Mouse (Mus musculus): ENCODE measurements around the gene Cxcr3. TPM values are rescaled to one million over a fixed set of nuclear protein-coding genes. Genes with fewer than 3 reads are reported as not detected.

Cxcr3 gene
- 0.39 to 0.78 TPM (median 0.74 TPM) in 3 of 4 replicates, not detected in the other for total RNA-seq (2023; ENCODE audit: inconsistent age)

DNA sequence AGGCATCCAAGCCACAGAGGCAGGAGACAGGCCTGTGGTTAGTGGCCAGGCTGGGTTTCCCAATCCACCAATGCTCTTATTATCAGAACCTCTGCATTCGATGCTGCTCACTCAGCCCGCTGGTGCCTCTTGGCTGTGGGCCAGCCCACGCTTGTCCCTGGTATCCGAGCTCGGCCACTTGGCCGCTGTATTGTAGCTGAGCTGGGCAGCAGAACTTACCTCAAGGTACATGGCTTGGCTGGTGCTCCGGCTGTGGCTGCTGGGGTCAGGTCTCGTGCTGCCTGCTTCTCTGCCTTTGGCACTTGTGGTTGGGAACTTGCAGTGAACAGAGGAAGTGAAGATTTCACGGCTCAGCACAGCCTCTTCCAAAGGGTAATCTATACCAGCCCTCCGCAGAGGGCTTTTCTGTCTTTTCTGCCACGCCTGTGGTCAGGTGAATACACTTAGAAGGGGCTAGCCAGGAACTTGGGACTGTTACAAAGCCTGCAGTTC is at the start of gene Cxcr3:
Gene Cxcr3 (minus strand): TSS at position 442 of the 492 bp plus-strand sequence.

Other genes with a start within 250 kb of the Cxcr3 start
- gene Taf1, start 201.5 kb downstream of the Cxcr3 start, total RNA-seq (2023; ENCODE audit: inconsistent age): 54.1 to 59.7 TPM (median 56.4 TPM) in 4 replicates
- 180 to 207 TPM (median 197 TPM) in 4 replicates for gene Ogt, start 94.2 kb downstream of the Cxcr3 start, total RNA-seq (2023; ENCODE audit: inconsistent age)
- gene Gm4779, start 60.2 kb upstream of the Cxcr3 start, total RNA-seq (2023; ENCODE audit: inconsistent age): not detected in 4 replicates
- gene 8030474K03Rik, start 60.4 kb upstream of the Cxcr3 start, total RNA-seq (2023; ENCODE audit: inconsistent age): not detected in 4 replicates
- gene Nhsl2, start 115.1 kb upstream of the Cxcr3 start, total RNA-seq (2023; ENCODE audit: inconsistent age): 0.12 to 0.96 TPM (median 0.15 TPM) in 4 replicates